Mouse (Mus musculus): Measurements from ENCODE around the gene Tox3. TPM values are rescaled to one million over a fixed set of nuclear protein-coding genes. Genes with fewer than 3 reads are reported as not detected.

The Tox3 gene
- polyA plus RNA-seq, 1 experiment from 2014 or later, result 37.0 TPM

- Histone ChIP-seq H3K4me3 (ENCODE audit: low read depth, low read length) (no peak overlapping the region), H3K4me2 (ENCODE audit: low read depth, low read length, severe bottlenecking) (no peak overlapping the region), H3K9ac (ENCODE audit: low read length) (no peak overlapping the region), H3K36me3 (ENCODE audit: control insufficient read depth, insufficient read depth, low read length) (no peaks in the 10 kb centered on the region; the same call in 1 of the 2 replicates), H3K9me3 (ENCODE audit: control insufficient read depth, low read length) (no peaks in the 10 kb centered on the region), H3K4me1 (replicated peaks; ENCODE audit: control insufficient read depth, insufficient read depth, low read length) (no peaks in the 10 kb centered on the region; the same call in 1 of the 2 replicates), H3K27ac (ENCODE audit: low read depth, low read length) (no peak overlapping the region), H3K27me3 (ENCODE audit: control insufficient read depth, insufficient read depth, low read length) (no peaks in the 10 kb centered on the region)
- ATAC-seq (replicated peaks; ENCODE audit: low FRiP score) (no peak), DNase-seq (ENCODE audit: low spot score) (no peak)
- 60% methylated on average over 12 of the region's 12 CpGs for WGBS
Measured at GRCm38 (mm10) chr8:90267698-90268256, 80.4 kb downstream of the Tox3 start.

GRCm38 (mm10) chr8:90266986-90267385, 81.2 kb downstream of the Tox3 start:
- Histone ChIP-seq H3K36me3 (ENCODE audit: control insufficient read depth, insufficient read depth, low read length) (no peaks in the 10 kb centered on the region; the same call in 1 of the 2 replicates), H3K9ac (ENCODE audit: low read length) (no peak overlapping the region), H3K27me3 (ENCODE audit: control insufficient read depth, insufficient read depth, low read length) (no peaks in the 10 kb centered on the region), H3K27ac (ENCODE audit: low read depth, low read length) (no peak overlapping the region), H3K9me3 (ENCODE audit: control insufficient read depth, low read length) (no peaks in the 10 kb centered on the region), H3K4me2 (ENCODE audit: low read depth, low read length, severe bottlenecking) (no peak overlapping the region), H3K4me1 (replicated peaks; ENCODE audit: control insufficient read depth, insufficient read depth, low read length) (no peaks in the 10 kb centered on the region; the same call in 1 of the 2 replicates), H3K4me3 (ENCODE audit: low read depth, low read length) (no peak overlapping the region)
- no peak for DNase-seq (ENCODE audit: low spot score)
- no peak for ATAC-seq (replicated peaks; ENCODE audit: low FRiP score)
- WGBS, result 84% methylated on average over 3 of the region's 3 CpGs

GRCm38 (mm10) chr8:90266239-90266638, 81.9 kb downstream of the Tox3 start:
- Histone ChIP-seq H3K27me3 (ENCODE audit: control insufficient read depth, insufficient read depth, low read length) (no peaks in the 10 kb centered on the region), H3K27ac (ENCODE audit: low read depth, low read length) (no peak overlapping the region), H3K36me3 (ENCODE audit: control insufficient read depth, insufficient read depth, low read length) (no peaks in the 10 kb centered on the region; the same call in 1 of the 2 replicates), H3K4me1 (replicated peaks; ENCODE audit: control insufficient read depth, insufficient read depth, low read length) (no peaks in the 10 kb centered on the region; the same call in 1 of the 2 replicates), H3K4me3 (ENCODE audit: low read depth, low read length) (no peak overlapping the region), H3K4me2 (ENCODE audit: low read depth, low read length, severe bottlenecking) (no peak overlapping the region), H3K9ac (ENCODE audit: low read length) (no peak overlapping the region), H3K9me3 (ENCODE audit: control insufficient read depth, low read length) (no peaks in the 10 kb centered on the region)
- no peak for DNase-seq (ENCODE audit: low spot score)
- WGBS, result 83% methylated on average over 8 of the region's 8 CpGs
- ATAC-seq (replicated peaks; ENCODE audit: low FRiP score), result no peak

- Histone ChIP-seq H3K4me3 (ENCODE audit: low read depth, low read length) (no peak overlapping the region), H3K9ac (ENCODE audit: low read length) (no peak overlapping the region), H3K36me3 (ENCODE audit: control insufficient read depth, insufficient read depth, low read length) (peaks cover 4% of the 10 kb centered on the region; the same call in 1 of the 2 replicates), H3K9me3 (ENCODE audit: control insufficient read depth, low read length) (no peaks in the 10 kb centered on the region), H3K4me1 (replicated peaks; ENCODE audit: control insufficient read depth, insufficient read depth, low read length) (peaks cover 14% of the 10 kb centered on the region; the same call in 1 of the 2 replicates), H3K27ac (ENCODE audit: low read depth, low read length) (peak overlapping the region; percentile 71), H3K27me3 (ENCODE audit: control insufficient read depth, insufficient read depth, low read length) (no peaks in the 10 kb centered on the region), H3K4me2 (ENCODE audit: low read depth, low read length, severe bottlenecking) (no peak overlapping the region)
- peak; percentile 77 for DNase-seq (ENCODE audit: low spot score)
- peak; percentile 84 for ATAC-seq (replicated peaks; ENCODE audit: low FRiP score)
- WGBS, result 35% methylated on average over 11 of the region's 11 CpGs
Measured at GRCm38 (mm10) chr8:90254158-90254867, 93.8 kb downstream of the Tox3 start.

- no peaks in the 10 kb centered on the region; the same call in 1 of the 2 replicates for H3K27me3 ChIP-seq (ENCODE audit: control insufficient read depth, insufficient read depth, low read length)
- no peak overlapping the region for H3K9ac ChIP-seq (ENCODE audit: low read length)
- H3K36me3 ChIP-seq (ENCODE audit: control insufficient read depth, insufficient read depth, low read length), result peaks cover 7% of the 10 kb centered on the region; the same call in 1 of the 2 replicates
- DNase-seq (ENCODE audit: low spot score) (no peak), ATAC-seq (replicated peaks; ENCODE audit: low FRiP score) (no peak)
- no peak overlapping the region for H3K4me2 ChIP-seq (ENCODE audit: low read depth, low read length, severe bottlenecking)
- 83% methylated on average over 8 of the region's 8 CpGs for WGBS
- H3K27ac ChIP-seq (ENCODE audit: low read depth, low read length), result no peak overlapping the region
- 0 out of 2 replicates have a peak, but pooled peaks cover 4% of the 10 kb centered on the region for H3K4me1 ChIP-seq (replicated peaks; ENCODE audit: control insufficient read depth, insufficient read depth, low read length)
- no peak overlapping the region for H3K4me3 ChIP-seq (ENCODE audit: low read depth, low read length)
- H3K9me3 ChIP-seq (ENCODE audit: control insufficient read depth, low read length), result no peaks in the 10 kb centered on the region
Measured at GRCm38 (mm10) chr8:90246357-90246756, 101.8 kb downstream of the Tox3 start.

GRCm38 (mm10) chr8:90245828-90246227, 102.3 kb downstream of the Tox3 start:
- 55% methylated on average over 3 of the region's 3 CpGs for WGBS
- ATAC-seq (replicated peaks; ENCODE audit: low FRiP score) (no peak), DNase-seq (ENCODE audit: low spot score) (no peak)
- no peak overlapping the region for H3K27ac ChIP-seq (ENCODE audit: low read depth, low read length)
- no peaks in the 10 kb centered on the region; the same call in 1 of the 2 replicates for H3K27me3 ChIP-seq (ENCODE audit: control insufficient read depth, insufficient read depth, low read length)
- H3K4me3 ChIP-seq (ENCODE audit: low read depth, low read length), result no peak overlapping the region
- H3K9me3 ChIP-seq (ENCODE audit: control insufficient read depth, low read length), result no peaks in the 10 kb centered on the region
- H3K4me1 ChIP-seq (replicated peaks; ENCODE audit: control insufficient read depth, insufficient read depth, low read length), result 0 out of 2 replicates have a peak, but pooled peaks cover 4% of the 10 kb centered on the region
- no peak overlapping the region for H3K4me2 ChIP-seq (ENCODE audit: low read depth, low read length, severe bottlenecking)
- H3K36me3 ChIP-seq (ENCODE audit: control insufficient read depth, insufficient read depth, low read length), result peaks cover 7% of the 10 kb centered on the region; the same call in 1 of the 2 replicates
- no peak overlapping the region for H3K9ac ChIP-seq (ENCODE audit: low read length)

GRCm38 (mm10) chr8:90245187-90245586, 103.0 kb downstream of the Tox3 start:
- Histone ChIP-seq H3K27me3 (ENCODE audit: control insufficient read depth, insufficient read depth, low read length) (no peaks in the 10 kb centered on the region; the same call in 1 of the 2 replicates), H3K4me3 (ENCODE audit: low read depth, low read length) (no peak overlapping the region), H3K4me2 (ENCODE audit: low read depth, low read length, severe bottlenecking) (0 out of 2 replicates have a peak overlapping the region, but pooled peaks have one; percentile 18), H3K9me3 (ENCODE audit: control insufficient read depth, low read length) (no peaks in the 10 kb centered on the region), H3K9ac (ENCODE audit: low read length) (no peak overlapping the region), H3K27ac (ENCODE audit: low read depth, low read length) (peak overlapping the region; percentile 63), H3K4me1 (replicated peaks; ENCODE audit: control insufficient read depth, insufficient read depth, low read length) (0 out of 2 replicates have a peak, but pooled peaks cover 4% of the 10 kb centered on the region), H3K36me3 (ENCODE audit: control insufficient read depth, insufficient read depth, low read length) (peaks cover 7% of the 10 kb centered on the region; the same call in 1 of the 2 replicates)
- no peak for DNase-seq (ENCODE audit: low spot score)
- peak; percentile 32 for ATAC-seq (replicated peaks; ENCODE audit: low FRiP score)
- 41% methylated on average over 5 of the region's 5 CpGs for WGBS

GRCm38 (mm10) chr8:90244458-90245145, 103.5 kb downstream of the Tox3 start:
- peak; percentile 96 for ATAC-seq (replicated peaks; ENCODE audit: low FRiP score)
- Histone ChIP-seq H3K9ac (ENCODE audit: low read length) (no peak overlapping the region), H3K27ac (ENCODE audit: low read depth, low read length) (peak overlapping the region; percentile 63), H3K4me3 (ENCODE audit: low read depth, low read length) (no peak overlapping the region), H3K36me3 (ENCODE audit: control insufficient read depth, insufficient read depth, low read length) (peaks cover 7% of the 10 kb centered on the region; the same call in 1 of the 2 replicates), H3K4me2 (ENCODE audit: low read depth, low read length, severe bottlenecking) (0 out of 2 replicates have a peak overlapping the region, but pooled peaks have one; percentile 18), H3K4me1 (replicated peaks; ENCODE audit: control insufficient read depth, insufficient read depth, low read length) (0 out of 2 replicates have a peak, but pooled peaks cover 4% of the 10 kb centered on the region), H3K27me3 (ENCODE audit: control insufficient read depth, insufficient read depth, low read length) (no peaks in the 10 kb centered on the region; the same call in 1 of the 2 replicates), H3K9me3 (ENCODE audit: control insufficient read depth, low read length) (no peaks in the 10 kb centered on the region)
- 19% methylated on average over 10 of the region's 10 CpGs for WGBS
- DNase-seq (ENCODE audit: low spot score), result peak; percentile 74

Measured in forebrain, embryonic 11.5 days (tissue).